Mouse (Mus musculus) limb, embryonic 15.5 days (tissue): ENCODE measurements around the gene Cabin1. TPM values are rescaled to one million over a fixed set of nuclear protein-coding genes. Genes with fewer than 3 reads are reported as not detected.

ENCODE experiments used
- ATAC-seq: fragments of 200-750 bp; cut with Nextera tagmentation; 2 replicates; pipeline ENCODE4 v1.8.0; 2017; ENCODE audit warnings: low read depth, moderate TSS enrichment; ENCODE audit not compliant: insufficient number of reproducible peaks, low FRiP score, low TSS enrichment
- H3K27ac ChIP-seq: fragments of 300-500 bp; sonication (generic); 2 replicates; pipeline ENCODE4 v1.5.1; 2015; ENCODE audit warnings: moderate library complexity, mild to moderate bottlenecking, inconsistent platforms
- H3K27me3 ChIP-seq: fragments of 300-500 bp; sonication (generic); 2 replicates; pipeline ENCODE4 v1.6.1; 2015; ENCODE audit warnings: inconsistent platforms
- H3K36me3 ChIP-seq: fragments of 300-500 bp; sonication (generic); 2 replicates; pipeline ENCODE4 v1.6.1; 2015; ENCODE audit warnings: inconsistent platforms
- H3K4me1 ChIP-seq: fragments of 300-500 bp; sonication (generic); 2 replicates; pipeline ENCODE4 v1.6.1; 2015; ENCODE audit warnings: inconsistent platforms
- H3K4me2 ChIP-seq: fragments of 300-500 bp; sonication (generic); 2 replicates; pipeline ENCODE4 v1.6.1; 2015; ENCODE audit warnings: mild to moderate bottlenecking, inconsistent platforms
- H3K4me3 ChIP-seq: fragments of 300-500 bp; sonication (generic); 2 replicates; pipeline ENCODE4 v1.5.1; 2015; ENCODE audit warnings: mild to moderate bottlenecking, inconsistent platforms
- H3K9ac ChIP-seq: fragments of 300-500 bp; sonication (generic); 2 replicates; pipeline ENCODE4 v1.6.1; 2015; ENCODE audit warnings: inconsistent platforms
- H3K9me3 ChIP-seq: fragments of 300-500 bp; sonication (generic); 2 replicates; pipeline ENCODE4 v1.6.1; 2016; ENCODE audit warnings: inconsistent platforms
- whole genome bisulfite sequencing: fragments of 180-500 bp; shearing (Covaris S2); methylation state at CpG from one replicate; pipeline ENCODE4 v1.1.7; 2015; 5-methylcytosine and 5-hydroxymethylcytosine counted together
- polyA plus RNA-seq: library from polyadenylated mRNA; unstranded; fragments of >200 nt; fragmentation: Nextera tagmentation; extraction: Ambion mirVana; gene quantifications from 2 replicates; pipeline ENCODE4 v1.2.1, GENCODE M21; 2015

The Cabin1 gene
- polyA plus RNA-seq, 1 experiment from 2014 or later, result 29.3 TPM

DNA sequence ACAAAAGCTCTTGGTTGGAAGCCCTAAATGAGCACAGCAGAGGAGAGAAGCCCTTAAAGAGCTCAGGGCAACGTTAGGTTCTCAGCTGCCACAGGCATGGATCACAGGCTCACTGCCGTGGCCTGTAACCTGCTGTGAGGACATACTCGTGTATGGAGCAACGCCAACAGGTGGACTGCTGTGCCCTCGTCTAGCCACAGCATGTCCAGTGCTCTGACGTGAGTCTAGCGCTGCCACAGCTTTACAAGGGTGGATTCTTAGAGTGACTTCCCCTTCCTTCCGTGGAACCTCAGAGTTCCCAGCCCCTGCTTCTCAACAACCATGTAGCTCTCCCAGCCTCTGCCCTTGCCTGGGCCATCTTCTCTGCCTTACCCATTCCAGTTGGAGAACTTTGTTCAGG lies 88.5 kb downstream of the Cabin1 start:
- Histone ChIP-seq H3K9me3 (no peaks in the 10 kb centered on the region), H3K27me3 (no peaks in the 10 kb centered on the region), H3K9ac (no peak overlapping the region), H3K4me2 (no peak overlapping the region), H3K36me3 (peaks cover 34% of the 10 kb centered on the region), H3K27ac (no peak overlapping the region), H3K4me1 (no peaks in the 10 kb centered on the region), H3K4me3 (no peak overlapping the region)
- ATAC-seq, result no peak
- 60% methylated on average over 8 of the region's 8 CpGs for WGBS

DNA sequence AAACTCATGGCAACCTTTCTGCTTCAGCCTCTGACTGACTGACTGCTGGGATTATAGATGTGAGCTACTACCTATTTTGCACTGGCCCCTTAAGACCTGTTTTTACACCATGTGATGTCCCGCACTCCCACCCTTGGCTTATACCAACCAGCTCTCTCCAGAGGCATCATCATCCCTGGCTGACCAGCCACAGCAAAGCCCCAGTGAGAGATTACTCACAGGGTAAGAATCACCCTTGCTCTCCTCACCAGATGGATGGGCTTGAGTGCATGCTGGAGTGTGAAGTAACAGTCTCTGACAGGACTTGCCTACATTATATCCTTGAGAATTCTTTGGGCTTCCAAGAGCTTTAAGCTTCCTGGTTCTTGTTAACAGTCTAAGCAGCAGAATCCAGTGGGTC lies 94.2 kb downstream of the Cabin1 start:
- no peak overlapping the region for H3K27ac ChIP-seq
- H3K9ac ChIP-seq, result no peak overlapping the region
- ATAC-seq, result no peak
- no peaks in the 10 kb centered on the region for H3K9me3 ChIP-seq
- no peaks in the 10 kb centered on the region for H3K27me3 ChIP-seq
- peaks cover 22% of the 10 kb centered on the region for H3K4me1 ChIP-seq
- H3K4me2 ChIP-seq, result no peak overlapping the region
- H3K36me3 ChIP-seq, result peaks cover 19% of the 10 kb centered on the region; the same call in 1 of the 2 replicates
- no peak overlapping the region for H3K4me3 ChIP-seq
- WGBS, result 96% methylated on average over 1 of the region's 1 CpGs

DNA sequence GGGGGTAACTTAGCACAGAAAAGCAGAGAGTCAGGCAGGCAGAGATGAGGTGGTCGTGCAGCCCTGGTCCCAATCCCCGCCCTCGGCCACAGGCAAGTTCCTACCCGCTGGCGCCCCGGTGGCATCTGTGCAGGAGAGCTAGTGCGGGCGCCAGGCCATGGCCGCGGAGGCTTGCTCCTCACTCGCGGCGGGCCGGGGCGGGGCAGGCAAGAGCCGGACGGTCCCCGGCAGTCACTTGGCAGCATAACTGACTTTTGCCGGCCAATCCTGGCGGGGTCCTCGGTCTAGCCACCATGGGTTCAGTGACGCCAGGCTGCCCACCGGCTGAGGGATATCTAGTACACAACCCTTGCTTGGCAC lies 96.2 kb downstream of the Cabin1 start:
- H3K4me2 ChIP-seq, result peak overlapping the region; percentile 94
- no peaks in the 10 kb centered on the region for H3K9me3 ChIP-seq
- peak overlapping the region; percentile 64 for H3K9ac ChIP-seq
- no peaks in the 10 kb centered on the region for H3K27me3 ChIP-seq
- peaks cover 17% of the 10 kb centered on the region for H3K36me3 ChIP-seq
- H3K4me3 ChIP-seq, result peak overlapping the region; percentile 61
- ATAC-seq, result peak; percentile 31; the same call in 1 of the 2 replicates
- H3K27ac ChIP-seq, result peak overlapping the region; percentile 84
- WGBS, result 2% methylated on average over 23 of the region's 23 CpGs
- peaks cover 22% of the 10 kb centered on the region for H3K4me1 ChIP-seq

DNA sequence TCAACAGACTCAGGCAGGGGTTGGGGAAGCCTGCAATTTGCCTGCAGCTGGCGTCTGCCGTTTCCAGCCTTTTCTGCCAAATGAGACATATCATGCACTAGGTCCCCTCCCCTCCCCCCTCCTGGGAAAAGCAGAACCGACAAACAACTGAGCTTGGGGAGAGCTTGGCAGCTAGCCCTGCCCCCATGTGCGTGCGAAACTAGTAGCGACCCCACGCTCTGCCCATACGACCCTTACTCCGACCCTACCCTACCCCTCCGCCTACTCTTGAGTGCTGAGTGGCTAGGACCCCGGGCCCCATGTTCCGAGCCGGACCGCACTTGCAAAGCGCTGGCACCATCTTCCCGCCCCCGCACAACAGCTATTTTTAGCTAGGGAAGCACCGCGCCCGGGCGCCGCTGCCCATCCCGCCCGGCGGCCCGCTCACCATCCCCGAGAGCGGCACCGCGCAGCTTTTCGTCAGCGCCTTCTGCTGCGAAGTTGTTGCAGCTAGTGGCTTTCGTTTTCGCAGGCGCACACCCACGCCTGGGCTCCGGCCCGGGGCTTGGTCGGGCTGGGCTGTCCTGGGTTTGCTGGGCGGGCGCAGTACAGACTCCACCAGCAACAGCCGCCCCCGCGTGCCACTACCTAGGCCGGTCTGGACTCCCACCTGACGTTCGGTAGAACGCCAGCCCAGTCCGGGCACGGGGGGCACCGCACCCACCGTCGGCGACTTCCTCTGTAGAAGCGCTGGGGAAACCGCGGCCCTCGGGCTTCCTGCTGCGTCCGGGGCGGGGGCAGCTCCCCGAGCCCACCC lies 96.8 kb downstream of the Cabin1 start:
- H3K4me3 ChIP-seq, result peak overlapping the region; percentile 61
- peak; percentile 78 for ATAC-seq
- peak overlapping the region; percentile 94 for H3K4me2 ChIP-seq
- H3K9me3 ChIP-seq, result no peaks in the 10 kb centered on the region
- WGBS, result under 1% methylated on average over 63 of the region's 63 CpGs
- H3K27ac ChIP-seq, result peak overlapping the region; percentile 84
- peaks cover 23% of the 10 kb centered on the region for H3K36me3 ChIP-seq
- no peaks in the 10 kb centered on the region for H3K27me3 ChIP-seq
- H3K4me1 ChIP-seq, result peaks cover 22% of the 10 kb centered on the region
- peak overlapping the region; percentile 64 for H3K9ac ChIP-seq

DNA sequence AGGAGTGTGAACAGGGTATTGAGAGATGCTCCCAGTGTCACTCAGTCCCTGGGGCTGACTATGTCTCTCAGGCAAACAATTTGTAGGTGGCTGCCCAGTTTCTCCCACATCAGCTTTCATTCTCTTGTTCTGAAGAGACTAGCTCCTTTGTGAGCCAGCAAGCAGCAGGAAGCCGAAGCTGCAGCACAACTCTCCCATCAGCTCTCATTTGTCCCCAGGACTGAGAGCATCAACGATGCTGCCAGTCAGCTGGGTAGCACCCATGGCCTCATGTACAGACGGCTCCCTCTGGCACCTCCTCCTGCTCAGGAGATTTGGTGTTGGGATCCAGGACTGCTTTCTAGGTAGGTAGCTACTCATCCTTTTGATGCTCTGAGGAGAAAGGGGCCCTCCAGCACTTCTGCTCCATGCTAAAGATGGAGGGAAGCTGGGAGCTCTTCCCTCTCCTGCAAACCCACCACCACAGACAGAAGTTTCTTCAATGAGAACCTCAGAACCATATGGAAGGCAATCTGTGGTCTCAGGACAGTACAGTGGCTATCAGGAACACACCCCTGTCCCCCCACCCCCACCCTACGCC lies 97.6 kb downstream of the Cabin1 start:
- peaks cover 22% of the 10 kb centered on the region for H3K4me1 ChIP-seq
- H3K27ac ChIP-seq, result peak overlapping the region; percentile 84; the same call in 1 of the 2 replicates
- ATAC-seq, result no peak
- no peaks in the 10 kb centered on the region for H3K27me3 ChIP-seq
- no peaks in the 10 kb centered on the region for H3K9me3 ChIP-seq
- peak overlapping the region; percentile 94 for H3K4me2 ChIP-seq
- WGBS, result 35% methylated on average over 4 of the region's 4 CpGs
- peak overlapping the region; percentile 64 for H3K9ac ChIP-seq
- H3K4me3 ChIP-seq, result peak overlapping the region; percentile 61
- peaks cover 31% of the 10 kb centered on the region for H3K36me3 ChIP-seq

DNA sequence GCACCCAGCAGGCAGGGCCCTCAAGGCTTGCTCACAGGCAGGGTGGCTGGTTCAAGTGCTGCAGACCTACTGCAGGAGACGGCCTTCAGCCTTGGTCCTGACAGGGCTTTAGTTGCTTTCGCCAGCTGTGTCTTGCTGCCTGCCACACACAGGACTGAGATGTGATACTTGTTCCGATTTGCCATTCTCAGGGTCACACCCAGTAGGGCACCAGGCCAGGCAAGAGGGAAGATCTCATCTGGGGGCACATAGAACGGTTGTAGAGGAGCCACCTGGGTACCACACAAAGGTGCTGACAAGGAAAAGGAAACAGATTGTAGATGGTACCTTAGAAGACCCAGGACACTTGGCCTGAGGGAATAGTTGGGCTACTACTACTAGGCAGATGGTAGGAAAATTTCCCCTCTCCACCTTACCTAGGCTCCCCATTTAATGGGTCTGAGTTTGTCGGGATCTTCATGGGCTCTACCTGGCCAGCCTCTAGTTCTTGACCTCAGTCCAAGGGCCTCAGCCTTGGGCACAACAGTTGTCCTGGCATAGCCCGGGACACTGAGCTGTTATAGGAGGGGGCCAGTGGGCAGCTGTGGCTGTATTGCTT lies 99.4 kb downstream of the Cabin1 start:
- Histone ChIP-seq H3K27me3 (no peaks in the 10 kb centered on the region), H3K4me2 (no peak overlapping the region), H3K27ac (no peak overlapping the region), H3K4me3 (no peak overlapping the region), H3K4me1 (peaks cover 22% of the 10 kb centered on the region), H3K9me3 (no peaks in the 10 kb centered on the region), H3K9ac (no peak overlapping the region), H3K36me3 (peaks cover 42% of the 10 kb centered on the region)
- WGBS, result 87% methylated on average over 6 of the region's 6 CpGs
- no peak for ATAC-seq

DNA sequence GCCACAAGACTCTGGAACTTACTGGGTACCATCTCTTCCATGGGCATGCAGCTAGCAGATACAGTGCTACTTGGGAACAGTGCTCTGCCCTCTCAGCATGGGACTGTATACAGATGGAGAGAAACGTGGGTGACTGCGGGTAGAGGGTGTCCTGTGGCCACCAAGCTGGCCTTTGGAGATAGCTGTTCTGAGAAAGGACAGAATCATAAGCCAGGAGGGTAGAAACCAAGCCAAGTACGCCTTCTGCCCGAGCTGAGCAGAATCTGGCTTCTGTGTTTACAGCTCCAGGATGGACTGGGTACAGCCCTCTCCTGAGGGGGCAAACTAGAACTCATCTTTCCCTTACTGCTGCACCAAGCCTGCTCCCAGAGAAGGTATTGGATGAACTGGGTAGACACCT lies 101.6 kb downstream of the Cabin1 start:
- Histone ChIP-seq H3K36me3 (peaks cover 61% of the 10 kb centered on the region), H3K4me3 (no peak overlapping the region), H3K27ac (no peak overlapping the region), H3K4me2 (no peak overlapping the region), H3K9ac (no peak overlapping the region), H3K27me3 (no peaks in the 10 kb centered on the region), H3K9me3 (no peaks in the 10 kb centered on the region), H3K4me1 (peaks cover 18% of the 10 kb centered on the region)
- no peak for ATAC-seq
- WGBS, result 92% methylated on average over 4 of the region's 4 CpGs

DNA sequence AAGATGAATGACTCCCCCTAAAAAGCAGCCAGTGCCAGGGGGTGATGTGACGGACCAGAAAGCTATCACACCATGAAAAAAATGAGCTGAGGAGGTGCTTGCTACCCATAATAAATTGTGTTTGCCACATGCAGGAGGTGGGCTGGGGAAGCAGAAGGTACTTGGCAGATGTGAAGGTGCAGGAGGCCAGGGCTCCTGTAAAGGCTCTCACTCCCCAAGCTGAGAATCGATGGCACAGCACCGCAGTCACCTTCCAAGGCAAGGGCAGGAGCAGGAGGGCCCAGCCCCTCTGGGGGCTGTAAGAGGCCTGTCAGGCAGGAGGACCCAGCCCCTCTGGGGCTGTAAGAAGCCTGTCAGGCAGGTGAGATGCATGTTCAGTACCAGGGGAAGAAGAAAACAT lies 102.3 kb downstream of the Cabin1 start:
- Histone ChIP-seq H3K27ac (no peak overlapping the region), H3K27me3 (no peaks in the 10 kb centered on the region), H3K36me3 (peaks cover 68% of the 10 kb centered on the region), H3K9me3 (no peaks in the 10 kb centered on the region), H3K9ac (no peak overlapping the region), H3K4me1 (peaks cover 14% of the 10 kb centered on the region), H3K4me3 (no peak overlapping the region), H3K4me2 (no peak overlapping the region)
- WGBS, result 86% methylated on average over 3 of the region's 3 CpGs
- ATAC-seq, result no peak

DNA sequence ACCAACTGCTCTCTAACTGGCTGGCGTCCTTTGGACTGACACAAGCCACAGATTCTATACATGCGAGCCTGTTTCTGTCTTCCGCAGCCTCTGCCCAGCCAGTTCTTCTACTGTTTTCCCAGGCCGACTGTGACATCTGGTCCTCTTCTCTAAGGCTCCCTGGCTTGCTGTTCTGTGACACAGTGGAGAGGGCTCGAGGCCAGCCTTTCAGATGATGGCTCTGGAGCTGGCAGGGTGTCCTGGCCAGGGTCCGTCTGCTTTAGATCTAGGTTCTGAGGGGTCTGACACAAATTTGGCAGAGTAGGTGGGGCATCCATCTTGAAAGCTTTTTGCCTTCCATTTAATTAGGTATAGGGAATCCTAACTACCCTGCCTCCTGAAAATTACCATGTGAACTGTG lies 102.8 kb downstream of the Cabin1 start:
- Histone ChIP-seq H3K9me3 (no peaks in the 10 kb centered on the region), H3K27ac (no peak overlapping the region), H3K36me3 (peaks cover 73% of the 10 kb centered on the region), H3K9ac (no peak overlapping the region), H3K27me3 (no peaks in the 10 kb centered on the region), H3K4me2 (no peak overlapping the region), H3K4me1 (peaks cover 9% of the 10 kb centered on the region), H3K4me3 (no peak overlapping the region)
- no peak for ATAC-seq
- 82% methylated on average over 6 of the region's 6 CpGs for WGBS

DNA sequence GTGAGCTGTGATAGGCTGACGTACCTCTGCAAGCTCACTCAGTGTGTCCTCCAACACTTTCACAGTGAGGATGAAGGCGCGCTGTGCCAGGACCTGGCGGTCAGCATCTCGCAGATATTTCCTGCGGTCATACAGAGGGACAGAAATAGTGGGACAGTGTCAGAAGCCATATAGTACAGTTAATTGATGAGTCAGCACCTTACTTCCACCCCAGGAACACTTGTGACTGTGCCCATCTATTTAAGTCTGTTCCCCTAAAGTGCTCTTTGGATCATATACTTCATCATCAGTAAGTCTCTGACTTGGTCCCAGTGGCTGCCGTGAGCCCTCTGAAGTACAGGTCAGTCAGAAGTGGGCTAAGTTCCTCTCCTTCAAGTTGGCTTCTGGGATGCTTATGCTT lies 106.4 kb downstream of the Cabin1 start:
- peaks cover 94% of the 10 kb centered on the region for H3K36me3 ChIP-seq
- no peak overlapping the region for H3K4me3 ChIP-seq
- no peaks in the 10 kb centered on the region for H3K27me3 ChIP-seq
- H3K9ac ChIP-seq, result no peak overlapping the region
- H3K27ac ChIP-seq, result no peak overlapping the region
- no peaks in the 10 kb centered on the region for H3K9me3 ChIP-seq
- no peak overlapping the region for H3K4me2 ChIP-seq
- no peak for ATAC-seq
- H3K4me1 ChIP-seq, result no peaks in the 10 kb centered on the region
- 97% methylated on average over 7 of the region's 7 CpGs for WGBS

DNA sequence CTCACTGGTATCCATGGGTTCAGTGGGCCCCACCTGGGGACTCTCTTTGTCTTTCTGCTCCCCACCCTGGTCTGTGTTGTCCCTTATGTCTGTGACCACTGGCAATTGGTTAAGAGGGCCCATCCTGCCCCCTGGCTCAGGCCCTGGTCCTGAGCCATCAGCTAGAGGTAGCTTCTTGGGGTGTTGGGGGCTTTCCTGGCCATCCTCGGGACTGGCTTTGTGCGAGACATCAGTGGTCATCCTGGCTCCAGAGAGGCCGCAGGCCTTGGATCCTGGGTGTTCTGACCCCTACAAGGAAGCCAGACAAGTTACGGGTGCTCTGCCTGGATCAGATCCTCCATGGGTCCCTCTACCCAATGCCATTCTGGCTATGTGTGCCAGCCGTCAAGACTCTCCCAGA lies 107.0 kb downstream of the Cabin1 start:
- Histone ChIP-seq H3K9ac (no peak overlapping the region), H3K27ac (no peak overlapping the region), H3K36me3 (peaks cover 94% of the 10 kb centered on the region), H3K9me3 (no peaks in the 10 kb centered on the region), H3K4me3 (no peak overlapping the region), H3K4me1 (no peaks in the 10 kb centered on the region), H3K27me3 (no peaks in the 10 kb centered on the region), H3K4me2 (no peak overlapping the region)
- ATAC-seq, result no peak
- WGBS, result 89% methylated on average over 5 of the region's 5 CpGs

DNA sequence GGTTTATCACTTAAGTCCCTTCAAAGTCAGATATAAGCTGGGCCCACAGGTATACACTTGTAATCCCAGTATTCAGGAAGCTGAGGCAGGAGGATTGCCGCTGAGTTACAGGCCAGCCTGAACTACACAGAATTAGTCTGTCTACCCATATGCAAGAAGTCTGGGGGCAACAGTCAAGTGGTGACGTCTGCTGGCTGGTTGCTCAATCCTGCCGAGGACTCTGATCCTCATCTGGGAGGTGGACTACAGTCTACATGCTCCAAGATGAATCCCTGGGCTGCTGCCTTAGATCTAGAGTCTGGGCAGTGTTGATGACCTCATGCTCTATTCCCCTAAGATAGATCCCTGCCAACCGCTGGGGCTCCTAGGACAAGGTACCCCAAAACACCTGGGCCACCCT lies 110.1 kb downstream of the Cabin1 start:
- WGBS, result 88% methylated on average over 4 of the region's 4 CpGs

More for the DNA sequence above, 110.1 kb downstream of the Cabin1 start:
- Histone ChIP-seq H3K4me2 (no peak overlapping the region), H3K4me3 (no peak overlapping the region), H3K27me3 (no peaks in the 10 kb centered on the region), H3K9ac (no peak overlapping the region), H3K36me3 (peaks cover 98% of the 10 kb centered on the region), H3K27ac (no peak overlapping the region), H3K9me3 (no peaks in the 10 kb centered on the region), H3K4me1 (no peaks in the 10 kb centered on the region)
- no peak for ATAC-seq
